Mouse (Mus musculus): ENCODE results near the gene Alk. TPM values are rescaled to one million over a fixed set of nuclear protein-coding genes. Genes with fewer than 3 reads are reported as not detected.

Gene Alk
- total RNA-seq, 1 experiment from 2014 or later: not detected

DNA sequence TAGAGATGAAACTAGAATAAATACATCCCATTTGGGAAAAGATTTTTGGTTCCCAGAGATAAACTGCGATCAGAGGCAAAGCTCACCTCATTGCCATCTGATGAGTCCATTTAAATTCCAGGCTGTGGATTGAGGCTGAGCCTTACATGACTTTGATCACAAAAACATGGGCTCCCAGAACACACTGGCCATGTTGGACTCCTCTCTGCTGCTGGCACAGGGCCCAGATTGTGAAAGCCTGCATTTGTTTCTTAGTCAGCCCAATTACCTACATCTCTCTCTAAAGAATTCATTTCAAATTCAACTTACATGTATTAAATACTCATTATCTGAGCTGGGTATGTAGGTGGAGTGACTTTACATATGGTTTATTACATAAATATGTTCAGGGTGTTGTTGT lies 367.1 kb downstream of the Alk start:
- no peak for ATAC-seq (replicated peaks in 1 of 2; ENCODE audit: insufficient read depth in 1 of 2, low FRiP score in 2 of 2, low TSS enrichment in 1 of 2, low read depth in 1 of 2, poor library complexity in 2 of 2, severe bottlenecking in 2 of 2)

DNA sequence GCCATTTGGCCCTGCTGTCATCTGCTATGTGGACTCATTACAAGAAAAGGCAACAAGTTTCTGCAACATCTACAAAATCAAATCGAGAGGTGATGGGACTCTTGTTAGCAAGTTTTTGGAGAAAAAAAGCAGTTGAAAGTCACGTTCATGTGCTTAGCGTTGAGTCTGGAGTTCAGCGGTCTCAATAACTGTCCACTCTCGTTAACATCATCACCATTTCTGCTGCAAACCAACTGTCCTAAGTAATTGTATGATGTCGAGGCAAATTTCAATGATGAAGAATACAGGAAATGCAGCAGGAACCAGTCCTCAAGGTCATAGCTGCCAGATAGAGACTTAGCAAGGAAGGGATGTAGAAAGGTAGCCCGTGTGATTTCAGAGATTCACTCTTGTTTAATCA lies 373.5 kb downstream of the Alk start:
- ATAC-seq (replicated peaks in 1 of 2; ENCODE audit: insufficient read depth in 1 of 2, low FRiP score in 2 of 2, low TSS enrichment in 1 of 2, low read depth in 1 of 2, poor library complexity in 2 of 2, severe bottlenecking in 2 of 2): no peak

DNA sequence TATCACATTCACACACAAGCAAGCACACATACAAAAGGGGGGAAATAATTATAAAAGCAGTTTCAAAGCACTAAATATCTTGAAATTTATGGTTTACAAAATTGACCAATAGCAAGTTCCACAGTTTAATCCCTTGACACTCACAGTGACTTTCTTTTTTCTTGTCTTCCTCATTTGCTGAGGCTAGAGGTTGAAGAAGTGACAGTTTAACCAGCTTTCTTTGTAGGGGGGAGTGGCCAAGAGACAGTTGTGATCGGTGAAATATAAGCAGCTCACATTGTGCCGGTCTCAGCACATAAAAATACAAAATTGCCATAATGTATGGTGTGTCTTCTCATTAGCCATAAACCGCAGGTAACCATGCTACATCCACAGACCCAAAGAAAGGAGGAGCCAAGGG lies 385.6 kb downstream of the Alk start:
- peak; percentile 75 to 86 for ATAC-seq (replicated peaks in 1 of 2; ENCODE audit: insufficient read depth in 1 of 2, low FRiP score in 2 of 2, low TSS enrichment in 1 of 2, low read depth in 1 of 2, poor library complexity in 2 of 2, severe bottlenecking in 2 of 2)

DNA sequence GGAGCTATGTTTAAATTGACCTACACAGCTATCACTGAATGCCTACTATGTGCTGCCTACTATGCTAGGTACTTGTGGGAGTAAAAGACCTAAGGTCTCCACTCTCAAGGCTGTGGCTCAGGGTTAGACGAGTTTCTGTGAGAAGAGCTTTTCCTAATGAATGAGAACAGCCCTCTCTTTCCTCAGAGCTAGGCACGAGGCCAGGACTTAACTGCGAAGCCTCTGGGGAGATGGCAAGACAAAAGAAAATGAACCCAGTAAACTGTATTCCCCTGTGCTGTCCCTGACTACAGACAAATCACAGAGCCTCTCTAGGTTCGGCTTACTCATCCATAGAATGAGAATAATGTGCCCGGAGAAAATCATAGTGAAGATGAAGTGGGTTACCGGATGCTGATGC lies 406.9 kb downstream of the Alk start:
- ATAC-seq (replicated peaks in 1 of 2; ENCODE audit: insufficient read depth in 1 of 2, low FRiP score in 2 of 2, low TSS enrichment in 1 of 2, low read depth in 1 of 2, poor library complexity in 2 of 2, severe bottlenecking in 2 of 2): no peak

DNA sequence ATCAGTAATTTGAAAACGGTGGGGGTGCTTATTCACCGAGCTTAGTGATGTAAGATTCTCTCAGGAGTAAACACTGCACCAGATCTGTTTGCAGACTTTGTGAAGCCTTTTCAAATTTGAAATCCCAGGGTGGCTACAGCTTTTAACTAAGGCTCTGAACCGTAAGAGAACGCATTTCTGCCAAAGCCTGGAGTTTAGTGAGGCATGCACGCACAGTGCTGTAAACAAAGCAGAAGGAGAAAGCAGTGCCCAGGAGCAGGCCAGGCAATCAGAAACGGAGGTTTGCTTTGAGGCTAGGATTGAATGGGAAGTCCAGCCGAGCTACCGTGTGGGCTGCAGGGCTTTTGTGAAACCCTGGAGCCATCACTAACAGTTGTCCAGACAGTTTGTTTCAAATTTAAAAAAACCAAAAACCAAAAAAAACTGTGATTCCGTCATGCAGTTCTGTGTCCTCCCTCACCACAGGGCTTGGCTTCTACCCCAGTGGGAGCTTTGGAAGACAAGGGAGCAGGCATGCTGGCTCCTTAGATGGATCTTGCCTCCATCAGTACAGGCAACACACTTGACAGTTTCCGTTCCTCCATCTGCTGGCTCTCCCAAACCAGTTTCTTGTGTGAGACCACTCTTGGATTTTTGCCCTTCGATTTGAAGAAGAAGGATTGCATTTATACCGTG lies 409.3 kb downstream of the Alk start:
- ATAC-seq (replicated peaks in 1 of 2; ENCODE audit: insufficient read depth in 1 of 2, low FRiP score in 2 of 2, low TSS enrichment in 1 of 2, low read depth in 1 of 2, poor library complexity in 2 of 2, severe bottlenecking in 2 of 2): no peak

DNA sequence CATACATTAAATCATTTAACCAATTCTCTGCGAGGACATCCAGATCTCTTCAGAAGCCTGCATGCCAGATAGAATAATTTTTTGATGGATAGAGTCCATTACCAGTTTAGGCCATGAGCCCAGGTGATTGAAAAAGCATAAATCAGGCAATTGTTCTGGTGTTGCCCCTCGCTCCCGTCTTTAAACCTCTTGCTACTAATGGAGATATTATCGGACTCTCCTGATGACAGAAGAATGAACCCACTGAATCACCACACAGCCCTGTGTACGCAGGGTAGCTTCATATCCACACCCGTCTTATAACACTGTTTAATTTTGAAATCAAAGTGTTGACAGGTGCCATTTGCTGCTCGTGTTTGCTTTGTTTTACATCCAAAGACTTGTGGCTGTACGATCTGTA lies 413.9 kb downstream of the Alk start:
- no peak for ATAC-seq (replicated peaks in 1 of 2; ENCODE audit: insufficient read depth in 1 of 2, low FRiP score in 2 of 2, low TSS enrichment in 1 of 2, low read depth in 1 of 2, poor library complexity in 2 of 2, severe bottlenecking in 2 of 2)

DNA sequence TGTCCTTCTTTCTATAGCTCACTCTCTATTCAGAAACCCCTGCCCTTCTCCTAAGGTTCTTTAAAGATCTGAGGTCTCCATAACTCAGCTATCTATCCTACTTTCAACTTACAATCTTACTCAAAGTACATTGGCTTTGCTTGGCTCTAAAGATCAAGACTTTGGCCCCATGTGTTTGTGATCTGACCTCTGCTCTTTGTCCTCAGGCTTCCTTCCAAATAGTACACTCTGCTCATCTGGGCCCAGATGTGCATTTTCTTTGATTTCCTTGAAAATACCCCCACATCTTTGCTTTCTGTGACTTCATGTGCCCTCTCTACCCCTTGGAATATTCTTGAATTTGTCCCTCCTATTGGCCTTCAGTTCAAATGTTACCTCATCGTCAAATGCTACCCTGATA lies 417.4 kb downstream of the Alk start:
- no peak for ATAC-seq (replicated peaks in 1 of 2; ENCODE audit: insufficient read depth in 1 of 2, low FRiP score in 2 of 2, low TSS enrichment in 1 of 2, low read depth in 1 of 2, poor library complexity in 2 of 2, severe bottlenecking in 2 of 2)

DNA sequence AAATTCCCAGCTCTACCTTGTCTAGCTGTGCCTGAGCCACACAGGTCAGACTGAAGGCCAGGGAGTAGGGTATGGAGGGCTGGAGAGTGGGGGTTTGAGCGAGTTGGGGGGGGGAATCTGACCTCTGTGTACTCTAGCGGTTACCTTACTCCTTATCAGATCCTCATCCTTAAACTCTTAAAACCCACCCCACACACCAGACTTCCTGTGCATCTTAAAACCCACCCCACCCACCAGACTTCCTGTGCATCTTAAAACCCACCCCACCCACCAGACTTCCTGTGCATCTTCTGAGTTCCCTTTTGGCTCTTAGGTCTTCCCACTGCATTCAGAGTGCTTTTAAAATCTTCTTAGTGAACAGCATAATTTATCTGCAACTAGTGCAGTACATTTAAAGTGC lies 422.0 kb downstream of the Alk start:
- peak; percentile 56 to 70 for ATAC-seq (replicated peaks in 1 of 2; ENCODE audit: insufficient read depth in 1 of 2, low FRiP score in 2 of 2, low TSS enrichment in 1 of 2, low read depth in 1 of 2, poor library complexity in 2 of 2, severe bottlenecking in 2 of 2)

DNA sequence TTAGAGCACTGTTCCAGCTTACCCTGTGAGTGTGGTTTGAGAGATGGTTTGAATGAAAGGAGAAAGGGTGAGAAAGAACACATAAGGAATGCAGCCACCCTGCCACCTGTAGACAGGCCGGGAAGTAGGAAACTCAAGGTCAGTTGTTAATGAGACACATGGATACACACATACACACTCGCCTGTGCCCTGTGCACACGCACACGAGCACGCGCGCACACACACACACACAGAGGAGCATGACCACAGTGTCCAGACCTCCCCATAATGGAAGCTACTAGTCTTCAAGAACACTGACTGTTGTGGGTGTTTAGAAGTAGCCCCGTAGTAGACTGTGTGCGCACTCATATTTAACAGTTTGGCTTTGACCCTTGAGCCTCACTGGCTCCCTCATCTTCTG lies 424.2 kb downstream of the Alk start:
- no peak for ATAC-seq (replicated peaks in 1 of 2; ENCODE audit: insufficient read depth in 1 of 2, low FRiP score in 2 of 2, low TSS enrichment in 1 of 2, low read depth in 1 of 2, poor library complexity in 2 of 2, severe bottlenecking in 2 of 2)

DNA sequence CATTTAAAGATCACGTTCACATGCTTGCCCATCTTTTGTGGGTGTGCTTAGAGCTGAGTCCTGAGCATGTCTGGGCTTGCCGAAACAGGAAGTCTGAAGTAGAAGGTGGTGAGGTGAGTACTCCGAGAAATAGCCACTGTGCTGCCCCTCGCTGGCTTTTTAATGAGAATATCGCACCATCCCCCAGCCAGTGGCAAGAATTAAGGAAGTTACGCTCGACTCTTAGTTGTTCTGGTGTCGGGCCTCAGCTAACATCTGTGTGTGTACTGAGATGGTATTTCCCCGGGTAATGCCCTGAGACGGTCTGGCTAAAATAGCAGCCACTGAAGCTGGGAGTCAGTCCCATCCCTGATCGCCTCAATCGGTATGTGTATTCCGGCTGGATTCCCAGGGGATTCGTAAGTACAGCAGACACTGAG lies 424.7 kb downstream of the Alk start:
- peak; percentile 77 to 81 for ATAC-seq (replicated peaks in 1 of 2; ENCODE audit: insufficient read depth in 1 of 2, low FRiP score in 2 of 2, low TSS enrichment in 1 of 2, low read depth in 1 of 2, poor library complexity in 2 of 2, severe bottlenecking in 2 of 2)

DNA sequence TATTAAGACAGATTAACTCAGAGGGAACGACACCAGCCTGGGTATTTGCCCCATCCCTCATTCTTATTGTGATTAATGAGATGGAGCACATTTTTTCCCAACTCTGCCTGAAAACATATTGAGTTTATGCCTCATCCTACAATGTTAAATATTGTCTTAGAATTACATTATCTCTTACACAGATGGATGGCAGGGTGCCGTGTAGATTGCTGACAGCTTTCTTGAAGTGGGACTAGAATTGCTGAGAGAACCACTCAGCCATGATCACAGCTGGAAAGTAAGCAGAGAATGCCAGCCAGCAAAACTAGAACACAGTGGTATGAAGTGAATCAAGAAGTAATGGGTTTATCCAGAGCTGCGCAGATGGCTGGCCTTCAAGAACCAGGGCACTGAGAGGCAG lies 430.6 kb downstream of the Alk start:
- no peak for ATAC-seq (replicated peaks in 1 of 2; ENCODE audit: insufficient read depth in 1 of 2, low FRiP score in 2 of 2, low TSS enrichment in 1 of 2, low read depth in 1 of 2, poor library complexity in 2 of 2, severe bottlenecking in 2 of 2)

DNA sequence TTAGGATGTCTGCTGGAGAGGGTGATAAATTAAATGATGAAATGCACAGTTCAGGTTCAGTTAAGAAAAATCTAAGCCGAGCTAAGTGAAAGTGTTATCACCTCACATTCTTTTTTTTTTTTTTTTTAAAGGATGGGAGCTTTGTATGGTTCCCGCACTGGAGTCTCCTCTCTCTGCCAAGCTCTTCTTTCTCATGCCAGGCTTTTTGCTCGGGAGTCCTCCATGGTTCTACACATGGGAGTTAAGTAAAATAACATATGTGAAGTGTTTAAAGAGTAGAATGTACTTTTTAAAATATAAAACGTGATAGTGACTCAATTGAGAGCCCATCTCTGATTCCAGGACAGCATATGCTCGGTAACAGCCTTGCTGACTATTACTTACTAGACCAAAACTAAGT lies 436.3 kb downstream of the Alk start:
- no peak for ATAC-seq (replicated peaks in 1 of 2; ENCODE audit: insufficient read depth in 1 of 2, low FRiP score in 2 of 2, low TSS enrichment in 1 of 2, low read depth in 1 of 2, poor library complexity in 2 of 2, severe bottlenecking in 2 of 2)

DNA sequence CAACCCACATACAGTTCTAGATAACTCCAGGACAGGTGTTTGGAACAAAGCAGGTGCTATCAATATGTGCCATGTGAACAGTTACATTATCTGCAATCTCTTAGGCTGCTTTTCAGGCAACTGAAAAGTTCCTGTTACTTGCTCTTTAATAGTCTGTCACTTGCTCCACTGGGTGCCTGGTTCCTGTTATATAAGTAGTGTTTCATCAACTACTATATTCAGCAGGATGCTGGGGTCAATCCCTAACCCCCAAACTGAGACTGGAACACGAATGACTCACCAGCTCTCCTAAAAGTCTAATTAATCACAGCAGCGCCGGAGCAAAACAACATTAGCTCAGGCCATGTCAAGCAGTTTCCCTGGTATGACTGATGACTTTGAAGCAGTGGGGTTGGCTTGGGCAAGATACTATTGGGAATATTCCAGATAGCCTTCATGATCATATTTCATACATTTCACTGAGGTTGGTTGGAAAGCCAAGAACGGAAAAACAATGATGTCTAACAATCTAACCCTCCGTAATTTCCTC lies 445.5 kb downstream of the Alk start:
- peak; percentile 77 to 84 for ATAC-seq (replicated peaks in 1 of 2; ENCODE audit: insufficient read depth in 1 of 2, low FRiP score in 2 of 2, low TSS enrichment in 1 of 2, low read depth in 1 of 2, poor library complexity in 2 of 2, severe bottlenecking in 2 of 2)

DNA sequence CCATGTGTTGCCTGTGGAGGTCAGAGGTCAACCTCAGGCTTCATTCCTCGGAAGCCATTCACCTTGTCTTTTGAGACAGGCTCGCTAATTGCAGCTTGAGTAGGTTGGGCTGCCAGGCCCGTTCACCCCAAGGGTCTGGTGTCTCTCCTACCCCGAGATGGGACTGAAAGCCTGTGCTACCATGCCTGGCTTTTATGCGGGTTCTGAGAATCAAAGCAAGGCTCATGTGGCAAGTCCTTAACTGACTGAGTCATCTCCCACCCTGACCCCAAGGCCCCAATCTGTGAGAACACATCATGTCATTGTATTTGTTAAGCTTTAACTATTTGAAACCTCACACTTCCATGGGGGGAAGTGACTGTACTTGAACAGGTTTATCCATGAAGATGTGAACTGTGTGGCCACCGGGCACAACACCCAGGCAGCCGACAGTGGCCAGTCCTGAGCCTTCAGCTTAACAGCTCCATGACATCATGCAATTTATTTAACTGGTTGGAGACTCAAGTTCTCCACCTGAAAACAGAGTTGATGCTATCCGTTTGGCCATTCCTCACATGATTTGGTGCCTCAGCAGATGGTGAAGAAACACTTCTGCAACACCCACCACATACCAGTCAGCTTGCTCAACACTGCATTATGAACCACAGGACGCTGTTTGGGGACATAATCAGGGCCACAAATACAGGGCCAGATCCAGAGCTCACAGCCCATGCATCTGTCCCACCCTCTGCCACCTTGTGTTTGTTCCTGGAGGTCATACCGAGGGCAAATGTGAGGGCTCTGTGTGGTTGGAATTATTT lies 446.4 kb downstream of the Alk start:
- peak; percentile 22 to 37; a peak in 1 of 4 replicates for ATAC-seq (replicated peaks in 1 of 2; ENCODE audit: insufficient read depth in 1 of 2, low FRiP score in 2 of 2, low TSS enrichment in 1 of 2, low read depth in 1 of 2, poor library complexity in 2 of 2, severe bottlenecking in 2 of 2)

DNA sequence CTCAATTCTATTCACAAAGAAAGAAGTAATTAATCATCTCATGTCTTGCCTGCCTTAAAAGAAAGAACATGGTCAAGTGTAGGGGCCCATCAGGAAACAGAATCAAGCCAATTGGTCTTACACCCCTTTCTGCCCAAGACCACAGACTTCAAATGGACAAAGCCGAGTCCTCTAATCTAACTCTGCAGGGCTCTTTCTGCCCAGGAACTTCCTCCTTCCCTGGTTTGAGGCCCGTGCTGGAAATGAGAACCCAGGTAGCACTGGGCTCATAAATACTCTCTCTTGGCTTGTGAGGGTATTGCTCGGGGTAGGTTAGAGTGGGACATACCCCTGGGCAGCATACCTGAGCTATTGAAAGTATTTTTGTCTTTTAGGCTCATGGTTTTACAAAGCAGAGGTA lies 451.4 kb downstream of the Alk start:
- ATAC-seq (replicated peaks in 1 of 2; ENCODE audit: insufficient read depth in 1 of 2, low FRiP score in 2 of 2, low TSS enrichment in 1 of 2, low read depth in 1 of 2, poor library complexity in 2 of 2, severe bottlenecking in 2 of 2): peak; percentile 39 to 65; a peak in 3 of 4 replicates

DNA sequence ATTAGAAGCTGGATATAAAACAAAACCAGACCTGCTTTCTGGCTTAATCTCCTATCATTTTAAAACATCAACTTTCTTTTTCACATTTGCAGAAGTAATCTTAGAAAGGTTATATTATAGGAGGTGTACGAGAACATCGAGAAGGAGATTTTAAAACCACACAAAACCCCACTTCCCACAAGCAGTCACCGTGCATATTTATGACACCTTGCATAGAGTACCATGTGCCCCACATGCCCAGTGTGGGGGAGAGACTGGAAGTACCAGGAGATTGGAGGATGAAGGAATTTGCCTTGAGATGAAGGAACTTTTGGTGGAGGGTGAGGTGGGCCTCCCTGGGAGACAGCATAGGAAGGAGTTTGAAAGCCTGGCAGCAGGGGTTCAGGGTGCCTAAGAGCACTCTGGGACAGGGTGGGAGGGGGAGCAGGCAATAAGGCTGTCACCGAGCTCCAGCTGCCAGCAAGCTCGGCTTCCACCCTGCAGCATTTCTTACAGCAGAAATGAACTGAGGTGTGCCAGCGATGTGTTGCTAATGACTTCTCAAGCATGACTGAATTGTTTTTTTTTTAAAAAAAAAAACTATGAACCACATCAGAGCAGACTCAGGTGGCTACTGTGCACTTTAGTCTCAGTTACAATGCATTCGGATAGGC lies 459.4 kb downstream of the Alk start:
- ATAC-seq (replicated peaks in 1 of 2; ENCODE audit: insufficient read depth in 1 of 2, low FRiP score in 2 of 2, low TSS enrichment in 1 of 2, low read depth in 1 of 2, poor library complexity in 2 of 2, severe bottlenecking in 2 of 2): peak; percentile 72 to 89

DNA sequence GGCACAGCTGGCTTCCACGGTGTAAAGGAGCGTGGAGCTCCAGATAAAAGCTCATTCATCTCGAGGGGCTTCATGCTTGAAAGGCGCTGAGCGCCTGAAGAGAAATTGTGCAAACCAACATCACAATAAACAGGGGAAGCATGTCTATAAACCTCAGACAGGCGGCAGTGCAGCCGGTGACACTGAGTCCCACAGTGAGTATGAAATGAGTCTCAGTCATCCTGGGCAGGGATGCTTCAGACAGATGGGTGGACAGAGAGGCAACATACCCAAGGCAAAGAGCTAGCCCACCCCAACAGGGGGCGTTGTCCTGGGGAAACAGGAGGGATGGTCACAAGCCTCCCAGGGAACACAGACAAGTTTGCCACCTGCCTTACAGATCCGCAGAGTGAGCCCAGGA lies 460.0 kb downstream of the Alk start:
- ATAC-seq (replicated peaks in 1 of 2; ENCODE audit: insufficient read depth in 1 of 2, low FRiP score in 2 of 2, low TSS enrichment in 1 of 2, low read depth in 1 of 2, poor library complexity in 2 of 2, severe bottlenecking in 2 of 2): peak; percentile 16 to 46; a peak in 3 of 4 replicates

All from hematopoietic stem cell, adult 5-6 weeks (primary cell).